Mouse (Mus musculus) G1E-ER4 (cell line): ENCODE data around the gene Mlip. TPM values are rescaled to one million over a fixed set of nuclear protein-coding genes. Genes with fewer than 3 reads are reported as not detected.

ENCODE experiments used
- GATA1 ChIP-seq: IDR thresholded peaks from one replicate; pipeline ENCODE4 v1.8.0; 2012; ENCODE audit warnings: low read length, inconsistent platforms
- polyA plus RNA-seq: library from polyadenylated mRNA; stranded (reverse); fragments of >175 nt; gene quantifications from 2 replicates; pipeline ENCODE4 v1.2.3, GENCODE M21; 2012

The Mlip gene
- polyA plus RNA-seq, 1 experiment = not detected

DNA sequence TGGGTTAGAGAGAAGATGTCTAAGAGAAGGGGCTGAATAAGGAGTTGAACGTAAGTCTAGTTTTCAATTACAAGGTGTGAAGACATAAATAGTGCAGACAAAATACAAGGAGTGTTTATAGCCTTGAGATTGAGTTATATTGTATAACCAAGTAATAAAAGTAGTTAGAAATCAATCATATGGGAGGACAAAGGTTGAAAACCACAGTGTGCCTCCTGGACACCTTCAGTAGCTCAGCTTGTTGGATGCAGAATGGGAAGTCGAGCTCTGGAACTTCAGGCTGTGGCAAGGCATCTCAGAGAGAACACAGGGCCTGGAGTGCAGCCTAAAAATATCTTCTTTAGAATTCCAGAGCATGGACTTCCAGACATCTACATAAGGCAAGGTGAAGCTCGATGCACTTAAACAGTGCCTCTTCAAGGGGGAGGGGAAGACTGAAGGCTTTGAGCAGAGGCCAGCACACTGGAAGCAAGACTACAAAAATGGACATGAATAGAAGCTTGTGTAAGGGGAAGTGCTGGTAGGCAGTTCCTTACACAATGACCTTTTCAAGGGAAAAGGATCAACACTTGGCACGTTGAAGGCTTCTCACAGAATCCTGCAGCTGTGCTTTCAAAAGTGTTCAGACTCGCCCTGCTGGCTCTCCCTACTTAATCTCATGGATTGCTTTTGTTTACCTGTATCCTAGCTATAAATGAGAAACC is 76.2 kb downstream of the Mlip start:
- TF ChIP-seq GATA1 = no peak

DNA sequence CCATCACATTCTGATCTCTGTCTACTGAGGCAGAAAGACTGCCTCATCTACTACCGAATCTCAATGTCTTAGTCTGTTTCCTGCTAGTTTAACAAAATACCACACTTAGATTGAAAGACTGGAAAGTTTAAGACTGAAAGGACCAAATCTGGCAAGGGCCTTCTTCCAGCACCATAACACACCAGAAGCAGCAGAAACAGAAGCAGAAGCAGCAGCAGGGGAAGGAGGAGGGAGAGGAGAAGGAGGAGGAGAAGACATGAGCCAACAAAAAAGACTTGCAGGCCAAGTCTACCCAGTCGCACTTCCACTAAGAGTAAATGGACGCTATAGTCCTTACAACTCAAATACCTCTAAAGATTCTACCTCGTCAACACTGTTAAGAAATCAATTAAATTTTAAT is 80.0 kb downstream of the Mlip start:
- no peak for TF ChIP-seq GATA1

GRCm38 (mm10) chr9:77265268-77266017 is 87.3 kb downstream of the Mlip start:
- TF ChIP-seq GATA1 = no peak

- no peak for TF ChIP-seq GATA1
These were observed 93.7 kb downstream of the Mlip start for GRCm38 (mm10) chr9:77259052-77259451.

GRCm38 (mm10) chr9:77258265-77258664 is 94.5 kb downstream of the Mlip start:
- TF ChIP-seq GATA1 = no peak

DNA sequence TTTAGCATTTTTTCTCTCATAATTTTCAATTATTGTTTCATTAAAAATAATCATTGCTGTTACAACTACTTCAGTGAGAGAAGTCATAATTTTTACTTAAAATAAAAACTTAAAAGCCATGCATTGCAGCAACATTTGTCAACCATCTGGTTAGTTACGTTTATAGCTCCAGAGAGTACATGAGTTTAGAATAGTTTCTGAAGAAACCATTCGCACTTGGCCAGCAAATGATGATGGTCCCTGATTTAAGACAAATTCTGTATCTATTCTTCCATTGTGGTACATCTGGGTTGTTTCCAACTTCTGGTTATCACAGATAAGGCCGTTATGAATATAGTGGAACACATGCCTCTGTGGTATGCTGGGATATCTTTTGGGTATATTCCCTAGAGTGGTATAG is 98.3 kb downstream of the Mlip start:
- TF ChIP-seq GATA1 = no peak

- no peak for TF ChIP-seq GATA1
These were observed 100.0 kb downstream of the Mlip start for GRCm38 (mm10) chr9:77252761-77253160.

DNA sequence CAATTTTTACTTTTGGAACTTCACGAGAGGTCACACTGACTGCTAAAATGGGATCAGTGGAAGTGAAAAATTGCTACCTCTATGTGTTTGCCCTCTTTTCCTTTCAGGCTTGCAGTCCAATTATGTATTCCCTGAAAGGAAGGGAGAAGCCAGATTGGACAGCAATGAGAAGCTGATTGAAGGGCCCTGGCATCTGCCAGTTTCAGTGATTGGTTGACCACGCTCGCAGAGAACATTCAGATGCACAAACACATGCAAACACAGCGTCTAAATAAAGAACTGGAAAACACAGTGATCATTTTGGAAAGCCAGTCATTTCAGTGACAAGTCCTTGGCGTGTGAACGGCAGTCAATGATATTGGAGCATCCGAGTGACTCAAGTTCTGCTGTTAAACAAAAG is 100.6 kb downstream of the Mlip start:
- no peak for TF ChIP-seq GATA1

GRCm38 (mm10) chr9:77251511-77252112 is 101.2 kb downstream of the Mlip start:
- TF ChIP-seq GATA1 = no peak

DNA sequence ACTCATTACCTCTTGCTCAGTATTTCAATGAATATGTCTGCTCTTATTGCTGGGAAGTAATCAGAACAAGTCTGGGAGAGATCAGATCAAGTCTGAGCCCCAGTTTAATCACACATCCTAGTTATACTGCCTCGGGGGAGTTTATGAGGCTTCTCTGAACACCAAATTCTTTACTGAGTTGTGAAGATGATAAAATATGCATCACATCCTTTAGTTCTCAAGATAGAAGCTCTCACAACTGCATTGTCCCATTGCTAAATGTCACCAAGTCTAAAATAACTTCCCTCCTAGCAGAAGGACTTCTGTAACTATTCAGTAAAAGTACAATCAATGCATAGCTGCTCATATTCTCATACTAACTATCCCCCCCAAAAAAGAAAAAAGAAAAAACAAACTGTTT is 154.5 kb downstream of the Mlip start:
- no peak for TF ChIP-seq GATA1

- no peak for TF ChIP-seq GATA1
These were observed 173.3 kb downstream of the Mlip start for GRCm38 (mm10) chr9:77179486-77179885.

DNA sequence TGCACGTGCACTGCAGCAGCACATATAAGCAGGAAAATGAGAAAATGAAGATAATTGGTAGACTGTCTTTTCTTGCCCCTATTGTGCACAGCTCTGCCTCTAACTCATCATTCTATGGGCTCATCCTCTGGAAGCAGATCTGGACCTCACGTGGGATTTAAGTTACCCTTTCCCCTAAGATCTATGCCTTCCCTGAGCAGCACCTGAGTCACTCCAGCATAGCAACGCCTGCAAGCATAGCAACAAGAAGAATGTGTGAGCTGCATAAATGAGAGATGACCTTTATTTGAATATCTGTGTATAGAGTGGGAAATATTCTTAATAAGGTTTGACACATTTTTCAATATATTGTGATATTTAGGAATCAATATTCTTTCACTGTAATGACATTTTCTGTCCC is 176.9 kb downstream of the Mlip start:
- no peak for TF ChIP-seq GATA1

DNA sequence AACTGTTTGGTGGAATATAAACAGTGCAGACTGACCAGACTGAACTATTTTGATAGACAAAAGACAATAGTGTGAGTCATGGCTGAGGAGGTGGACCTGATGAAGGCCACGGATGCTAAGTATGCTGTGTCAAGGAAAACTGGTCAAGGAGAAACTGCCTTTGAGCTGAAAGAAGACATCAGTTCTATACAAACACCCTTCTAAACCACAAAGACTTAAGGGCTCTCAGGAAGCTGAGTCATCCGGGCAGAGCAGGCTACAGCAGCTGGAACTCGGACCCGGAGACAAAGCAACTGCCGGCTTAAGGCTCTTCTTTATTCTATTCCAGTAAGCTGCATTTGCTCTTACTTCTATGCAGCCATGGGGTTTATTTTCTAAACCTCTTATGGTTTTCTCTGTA is 180.7 kb downstream of the Mlip start:
- no peak for TF ChIP-seq GATA1

DNA sequence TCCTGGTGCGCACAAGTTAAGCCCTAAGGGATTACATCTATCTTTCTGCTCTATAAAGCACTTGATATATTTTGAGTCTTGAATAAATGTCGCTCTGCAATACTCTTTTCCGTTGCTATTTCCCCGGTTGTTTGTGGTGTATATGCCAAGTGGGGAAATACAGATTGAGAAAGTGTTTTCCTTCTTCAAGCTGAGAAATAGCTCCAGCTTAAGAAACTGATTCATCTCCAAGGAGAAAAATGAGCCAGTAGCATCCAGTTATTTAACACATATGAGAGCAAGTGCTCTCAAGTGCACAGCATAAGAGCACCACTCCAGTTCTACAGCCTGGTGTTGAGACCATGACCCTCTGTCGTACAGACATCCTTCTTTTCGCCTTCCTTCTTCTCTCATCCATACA is 186.9 kb downstream of the Mlip start:
- TF ChIP-seq GATA1 = no peak

DNA sequence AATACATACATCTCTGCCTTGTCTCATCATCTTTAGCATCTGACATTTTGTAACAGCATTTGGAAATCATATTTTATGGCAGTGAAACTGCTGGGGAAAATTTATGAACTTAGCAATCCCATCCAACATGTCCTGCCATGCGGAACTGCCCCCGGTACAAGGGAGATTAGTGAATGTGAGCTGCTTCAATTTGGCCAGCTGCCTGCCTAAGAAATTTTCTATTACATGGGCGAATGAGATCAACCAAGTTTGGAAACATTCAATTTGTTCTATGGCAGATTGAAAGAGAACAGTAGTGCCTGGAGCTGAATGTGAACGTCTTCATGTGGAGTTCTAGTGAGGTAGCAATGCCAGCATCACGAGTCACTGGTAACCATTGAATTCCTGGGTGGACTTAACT is 191.0 kb downstream of the Mlip start:
- TF ChIP-seq GATA1 = no peak

DNA sequence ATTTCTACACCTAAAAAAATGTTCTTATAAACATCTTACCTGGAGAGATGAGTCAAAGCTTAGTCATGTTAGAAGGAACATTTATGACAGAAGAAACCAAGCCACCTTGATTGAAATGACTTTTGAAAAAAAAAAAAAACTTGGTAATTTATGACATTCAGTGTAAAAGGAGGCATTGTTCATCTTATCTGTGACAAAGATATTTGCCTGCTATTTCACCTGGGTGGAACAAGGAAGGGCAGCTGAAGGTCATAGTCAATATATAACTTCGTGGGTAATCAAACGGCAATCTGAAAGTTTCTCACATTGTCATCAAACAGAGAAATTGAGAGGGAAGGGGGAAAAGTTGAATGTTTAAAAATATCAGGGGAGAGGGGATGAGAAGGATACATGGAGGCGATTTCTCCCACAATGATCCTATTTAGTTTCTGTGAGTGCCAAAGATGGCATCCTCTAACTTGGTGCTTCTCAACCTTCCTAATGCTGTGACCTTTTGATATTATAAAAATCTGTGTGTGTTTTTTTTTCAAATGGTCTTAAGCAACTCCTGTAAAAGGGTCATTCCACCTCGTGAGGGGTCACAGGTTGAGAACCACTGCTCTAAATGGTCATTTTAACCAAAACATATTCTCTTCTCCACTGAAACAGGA is 192.4 kb downstream of the Mlip start:
- no peak for TF ChIP-seq GATA1
